Mouse (Mus musculus) liver, adult 2 months (tissue): ENCODE results near the gene Ky. TPM values are rescaled to one million over a fixed set of nuclear protein-coding genes. Genes with fewer than 3 reads are reported as not detected.

ENCODE experiments used
- DNase-seq: peaks from one replicate; pipeline ENCODE4 v3.0.0-alpha.2; 2011; ENCODE audit warnings: low read depth, low spot score; ENCODE audit errors: extremely low read depth
- H3K27ac ChIP-seq: fragments of 200-500 bp; replicated peaks from 2 replicates; pipeline ENCODE4 v1.5.1; 2012; ENCODE audit warnings: low read depth, mild to moderate bottlenecking, control low read depth, inconsistent platforms, low read length; ENCODE audit not compliant: insufficient read depth
- H3K27me3 ChIP-seq: fragments of 200-500 bp; 2 replicates; pipeline ENCODE4 v1.6.1; 2012; ENCODE audit warnings: mild to moderate bottlenecking, moderate library complexity, low read length, inconsistent platforms; ENCODE audit not compliant: control insufficient read depth, insufficient read depth
- H3K36me3 ChIP-seq: fragments of 200-500 bp; 2 replicates; pipeline ENCODE4 v1.6.1; 2012; ENCODE audit warnings: low read length, inconsistent platforms; ENCODE audit not compliant: control insufficient read depth, insufficient read depth
- H3K4me1 ChIP-seq: fragments of 200-500 bp; 2 replicates; pipeline ENCODE4 v1.6.1; 2011; ENCODE audit warnings: low read length; ENCODE audit not compliant: control insufficient read depth, insufficient read depth
- H3K4me3 ChIP-seq: fragments of 200-500 bp; 2 replicates; pipeline ENCODE4 v1.5.1; 2011; ENCODE audit warnings: low read depth, mild to moderate bottlenecking, control low read depth, low read length, moderate library complexity; ENCODE audit not compliant: insufficient read depth
- H3K79me2 ChIP-seq: fragments of 200-500 bp; 2 replicates; pipeline ENCODE4 v1.6.1; 2012; ENCODE audit warnings: inconsistent platforms, mild to moderate bottlenecking, low read length, moderate library complexity; ENCODE audit not compliant: control insufficient read depth, insufficient read depth
- H3K9ac ChIP-seq: fragments of 200-500 bp; 2 replicates; pipeline ENCODE4 v1.6.1; 2012; ENCODE audit warnings: low read depth, mild to moderate bottlenecking, control low read depth, inconsistent platforms, low read length
- CTCF ChIP-seq: fragments of 200-500 bp; IDR thresholded peaks from 2 replicates; pipeline ENCODE4 v1.5.1; 2011; ENCODE audit warnings: low read depth, low read length, control low read depth
- POLR2A ChIP-seq: fragments of 200-500 bp; IDR thresholded peaks from 2 replicates; pipeline ENCODE4 v1.6.1; 2011; ENCODE audit warnings: low read length, control low read depth; ENCODE audit not compliant: insufficient read depth; ENCODE audit errors: extremely low read depth
- WGBS: fragments of 180-500 bp; shearing (Covaris S2); methylation state at CpG from one replicate; pipeline ENCODE4 v1.1.7; 2018; 5-methylcytosine and 5-hydroxymethylcytosine counted together
- polyA plus RNA-seq: library from polyadenylated mRNA; depleted of rRNA; stranded (reverse); fragments of >200 nt; gene quantifications from 2 replicates; pipeline ENCODE4 v1.2.3, GENCODE M21; 2012
- total RNA-seq: library from RNA; depleted of rRNA; stranded (reverse); fragments of >200 nt; gene quantifications from 2 replicates; pipeline ENCODE4 v1.2.3, GENCODE M21; 2014

The Ky gene
- total and polyA plus RNA-seq, 2 experiments: under 0.01 TPM; not detected in 1

DNA sequence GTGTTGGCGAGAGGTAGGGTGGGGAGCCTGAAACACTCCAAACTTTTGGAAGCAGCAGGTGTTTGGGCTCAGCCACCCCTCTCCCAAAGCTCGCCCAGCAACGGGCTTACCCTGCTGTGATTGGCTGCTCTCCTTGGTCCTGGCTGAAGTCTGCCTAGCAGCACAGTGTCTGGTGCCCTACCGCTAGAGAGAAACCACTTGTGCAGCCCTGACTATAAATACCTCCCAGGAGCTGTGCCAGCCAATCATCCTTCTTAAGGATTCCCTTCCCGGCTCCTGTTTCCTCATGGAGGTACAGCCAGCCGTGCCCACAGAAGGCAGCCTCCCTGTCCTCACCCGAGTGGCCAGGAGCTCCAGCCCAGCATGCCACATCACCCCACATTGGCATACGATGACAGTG lies 5.9 kb downstream of the Ky start:
- TF ChIP-seq CTCF: no peak
- TF ChIP-seq POLR2A: no peak
- Histone ChIP-seq H3K79me2 (no peaks in the 10 kb centered on the region), H3K9ac (no peak overlapping the region), H3K36me3 (no peaks in the 10 kb centered on the region), H3K4me1 (no peaks in the 10 kb centered on the region), H3K27ac (no peak overlapping the region), H3K4me3 (no peak overlapping the region), H3K27me3 (0 out of 2 replicates have a peak, but pooled peaks cover 5% of the 10 kb centered on the region)
- DNase-seq: no peak
- WGBS: 50% methylated on average over 8 of the region's 8 CpGs

DNA sequence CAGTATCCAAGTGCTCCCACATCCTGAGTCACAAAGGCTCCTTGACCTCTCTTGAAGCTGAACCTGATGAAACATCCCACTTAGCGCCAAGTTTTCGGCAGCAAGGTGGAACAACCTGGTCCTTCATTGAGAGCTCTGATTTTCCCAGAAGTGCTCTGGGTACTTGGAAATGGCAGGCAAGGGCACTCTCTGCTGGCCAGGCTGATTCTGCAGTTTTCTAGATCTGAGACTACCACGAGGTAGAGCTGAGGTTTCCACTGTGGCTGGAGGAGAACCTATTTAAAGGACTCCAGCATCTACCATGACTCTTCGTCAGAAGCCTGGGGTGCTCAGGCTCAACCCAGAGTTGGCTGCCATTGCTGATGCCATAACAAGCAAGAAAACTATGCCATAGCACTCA lies 8.0 kb downstream of the Ky start:
- no peak overlapping the region for H3K9ac ChIP-seq
- H3K27me3 ChIP-seq: no peaks in the 10 kb centered on the region
- TF ChIP-seq CTCF (no peak), POLR2A (no peak)
- 69% methylated on average over 4 of the region's 4 CpGs for WGBS
- H3K79me2 ChIP-seq: no peaks in the 10 kb centered on the region
- no peak overlapping the region for H3K27ac ChIP-seq
- DNase-seq: no peak
- H3K36me3 ChIP-seq: no peaks in the 10 kb centered on the region
- no peaks in the 10 kb centered on the region for H3K4me1 ChIP-seq
- H3K4me3 ChIP-seq: no peak overlapping the region

DNA sequence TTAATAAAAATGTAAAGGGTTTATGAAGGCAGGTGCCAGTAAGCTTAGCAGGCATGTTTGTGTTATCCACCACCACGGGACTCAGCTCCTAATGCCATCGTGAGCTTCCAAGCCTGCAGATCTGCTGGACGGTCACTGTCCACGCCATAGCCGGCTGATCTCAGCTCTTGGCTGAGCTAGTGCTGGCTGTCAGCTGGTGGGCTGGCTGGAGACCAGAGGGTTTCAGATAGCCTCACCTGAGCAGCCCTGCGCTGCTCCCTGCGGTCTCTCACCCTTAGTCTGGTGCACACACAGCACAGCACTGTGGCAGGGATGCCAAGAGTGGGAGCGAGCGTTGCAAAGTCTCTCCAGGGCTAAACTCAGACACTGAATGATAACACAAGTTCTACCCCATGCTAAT lies 12.9 kb downstream of the Ky start:
- DNase-seq: no peak
- 92% methylated on average over 9 of the region's 9 CpGs for WGBS

DNA sequence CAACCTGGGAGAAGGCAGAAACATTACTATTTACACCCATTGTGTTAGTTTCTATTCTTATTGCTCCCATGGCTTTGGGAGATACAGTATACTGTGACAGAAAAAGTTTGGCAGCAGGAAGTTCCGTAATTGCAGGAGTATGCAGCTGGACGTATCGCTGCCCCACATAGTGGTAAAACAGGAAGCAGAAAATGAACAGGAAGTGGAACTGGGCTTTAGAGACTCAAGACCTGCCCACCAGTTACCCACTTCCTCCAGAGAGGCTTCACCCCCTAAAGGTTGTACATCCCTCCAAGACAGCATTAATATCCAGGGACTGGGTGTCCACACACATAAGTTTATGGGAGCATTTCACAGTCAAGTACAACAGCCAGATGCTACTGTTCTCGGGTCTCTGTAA lies 15.8 kb downstream of the Ky start:
- Histone ChIP-seq H3K79me2 (no peaks in the 10 kb centered on the region), H3K4me1 (no peaks in the 10 kb centered on the region), H3K27me3 (no peaks in the 10 kb centered on the region), H3K36me3 (no peaks in the 10 kb centered on the region), H3K9ac (no peak overlapping the region), H3K4me3 (no peak overlapping the region), H3K27ac (no peak overlapping the region)
- no peak for TF ChIP-seq CTCF
- TF ChIP-seq POLR2A: no peak
- 81% methylated on average over 4 of the region's 4 CpGs for WGBS
- no peak for DNase-seq

More for the DNA sequence above, 12.9 kb downstream of the Ky start:
- Histone ChIP-seq H3K27ac (no peak overlapping the region), H3K4me3 (no peak overlapping the region), H3K27me3 (no peaks in the 10 kb centered on the region), H3K36me3 (no peaks in the 10 kb centered on the region), H3K9ac (no peak overlapping the region), H3K4me1 (no peaks in the 10 kb centered on the region), H3K79me2 (no peaks in the 10 kb centered on the region)
- TF ChIP-seq POLR2A (no peak), CTCF (no peak)

DNA sequence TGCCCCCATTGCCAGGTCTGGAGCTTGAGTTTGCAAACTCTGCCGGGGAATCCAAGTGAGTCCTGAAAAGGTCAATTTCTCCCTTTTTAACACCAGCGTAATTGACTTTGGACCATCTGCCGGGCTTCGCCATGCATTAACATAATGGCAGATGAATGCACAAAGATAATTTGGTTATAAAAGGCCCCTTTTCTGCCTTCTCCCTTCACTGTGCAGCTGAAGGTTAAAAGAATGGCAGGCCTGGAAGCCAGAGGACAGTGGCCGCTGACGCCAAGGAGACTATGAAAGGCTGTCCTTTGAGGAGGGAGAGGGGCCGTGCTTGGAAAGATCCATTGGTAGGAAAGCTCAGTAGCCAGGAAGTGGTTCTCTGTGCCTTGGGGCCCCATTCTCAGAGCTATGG lies 22.6 kb downstream of the Ky start:
- Histone ChIP-seq H3K27me3 (no peaks in the 10 kb centered on the region), H3K4me3 (no peak overlapping the region), H3K79me2 (no peaks in the 10 kb centered on the region)

DNA sequence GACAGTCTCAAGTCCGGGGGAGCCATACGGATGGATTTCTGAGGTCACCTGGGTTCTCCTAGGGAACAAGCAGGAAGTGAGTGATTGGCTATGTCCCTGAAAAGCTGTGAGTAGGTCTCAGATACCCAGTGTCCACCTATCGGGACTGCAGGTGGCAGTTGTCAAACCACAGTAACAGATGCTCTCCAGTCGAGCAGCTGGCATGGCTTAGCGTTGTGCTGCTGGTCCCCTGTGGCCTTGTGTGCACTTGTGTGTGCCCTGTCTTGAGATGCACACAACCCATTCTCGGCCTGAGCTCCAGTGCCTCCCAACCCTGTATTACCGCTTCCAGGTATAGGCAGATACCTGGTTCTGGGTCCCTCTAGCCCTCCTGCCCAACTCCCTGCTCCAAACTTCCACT lies 23.0 kb downstream of the Ky start:
- H3K4me1 ChIP-seq: no peaks in the 10 kb centered on the region
- H3K79me2 ChIP-seq: no peaks in the 10 kb centered on the region
- no peak overlapping the region for H3K9ac ChIP-seq
- H3K4me3 ChIP-seq: no peak overlapping the region
- no peak overlapping the region for H3K27ac ChIP-seq
- no peaks in the 10 kb centered on the region for H3K27me3 ChIP-seq
- H3K36me3 ChIP-seq: no peaks in the 10 kb centered on the region
- 92% methylated on average over 7 of the region's 7 CpGs for WGBS
- no peak for DNase-seq
- TF ChIP-seq POLR2A (no peak), CTCF (no peak)

More for the DNA sequence above, 22.6 kb downstream of the Ky start:
- Histone ChIP-seq H3K27ac (no peak overlapping the region), H3K36me3 (no peaks in the 10 kb centered on the region), H3K9ac (no peak overlapping the region), H3K4me1 (no peaks in the 10 kb centered on the region)
- no peak for DNase-seq
- no peak for TF ChIP-seq POLR2A
- TF ChIP-seq CTCF: no peak
- 91% methylated on average over 7 of the region's 7 CpGs for WGBS
